Mouse (Mus musculus) left cerebral cortex, adult 2 months (tissue): ENCODE measurements at regions not wholly inside any gene's neighbourhood (a gene's known extent, or its start where the extent isn't known, plus 50 kb on each side); places are given as distances from the start of the nearest gene placed in this dataset.

Experiments
- DNase-seq, 2 experiments: peaks; one replicate each; pipeline ENCODE4 v3.0.0; 2021 to 2022; ENCODE audit warnings: low spot score in 2 of 2, mixed read lengths in 1 of 2; ENCODE audit errors: extremely low spot score in 1 of 2
- H3K27ac ChIP-seq: fragments of 200-600 bp; 2 replicates; pipeline ENCODE4 v1.8.1; 2022
- H3K4me3 ChIP-seq: fragments of 200-600 bp; 2 replicates; pipeline ENCODE4 v1.8.1; 2022
- CTCF ChIP-seq: fragments of 200-600 bp; IDR thresholded peaks from 2 replicates; pipeline ENCODE4 v1.8.1; 2022; ENCODE audit warnings: antibody characterized with exemption, mild to moderate bottlenecking, moderate library complexity
- intact Hi-C: fragments of 180-260 bp; cut with DNase I; formaldehyde crosslinking; loops from one replicate; pipeline ENCODE4 v1.15.1; 2025

GRCm38 (mm10) chr13:46222031-46222430 lies 51.5 kb upstream of the Stmnd1 start:
- intact Hi-C loops = no loop called here
- Histone ChIP-seq H3K4me3 (no peak overlapping the region), H3K27ac (no peak overlapping the region)
- TF ChIP-seq CTCF = no peak
- DNase-seq = peak in 1 of 2 experiments; percentile 47

GRCm38 (mm10) chr13:46218101-46218701 lies 55.3 kb upstream of the Stmnd1 start:
- peak overlapping the region; percentile 39 for H3K4me3 ChIP-seq
- intact Hi-C loops = no loop called here
- H3K27ac ChIP-seq = 0 out of 2 replicates have a peak overlapping the region, but pooled peaks have one; percentile 7
- no peak for TF ChIP-seq CTCF
- peak; percentile 57 to 66 for DNase-seq

- no peak overlapping the region for H3K27ac ChIP-seq
- intact Hi-C loops = no loop called here
- no peak for DNase-seq
- no peak for TF ChIP-seq CTCF
- no peak overlapping the region for H3K4me3 ChIP-seq
Measured at GRCm38 (mm10) chr13:46216954-46217838, 56.3 kb upstream of the Stmnd1 start.

GRCm38 (mm10) chr13:46203551-46203950 lies 70.0 kb upstream of the Stmnd1 start:
- TF ChIP-seq CTCF = no peak
- no peak overlapping the region for H3K27ac ChIP-seq
- H3K4me3 ChIP-seq = no peak overlapping the region
- no peak for DNase-seq
- intact Hi-C loops = no loop called here

- TF ChIP-seq CTCF = no peak
- intact Hi-C loops = no loop called here
- DNase-seq = no peak
- H3K4me3 ChIP-seq = no peak overlapping the region
- no peak overlapping the region for H3K27ac ChIP-seq
Measured at GRCm38 (mm10) chr13:46202586-46202985, 70.9 kb upstream of the Stmnd1 start.

GRCm38 (mm10) chr13:46201029-46201599 lies 72.4 kb upstream of the Stmnd1 start:
- intact Hi-C loops = no loop called here
- no peak for DNase-seq
- H3K27ac ChIP-seq = no peak overlapping the region
- no peak for TF ChIP-seq CTCF
- no peak overlapping the region for H3K4me3 ChIP-seq

- no peak for DNase-seq
- intact Hi-C loops = no loop called here
- Histone ChIP-seq H3K27ac (0 out of 2 replicates have a peak overlapping the region, but pooled peaks have one; percentile 21), H3K4me3 (no peak overlapping the region)
- TF ChIP-seq CTCF = no peak
Measured at GRCm38 (mm10) chr13:46193131-46193530, 80.4 kb upstream of the Stmnd1 start.

GRCm38 (mm10) chr13:46189726-46190125 lies 83.8 kb upstream of the Stmnd1 start:
- no peak for DNase-seq
- no peak for TF ChIP-seq CTCF
- Histone ChIP-seq H3K4me3 (no peak overlapping the region), H3K27ac (no peak overlapping the region)
- intact Hi-C loops = no loop called here

- peak; percentile 72 for TF ChIP-seq CTCF
- Histone ChIP-seq H3K4me3 (no peak overlapping the region), H3K27ac (no peak overlapping the region)
- DNase-seq = no peak
- intact Hi-C loops = loop anchor here (5.0 kb wide), 1 partner anchor 74 kb away; no protein-coding TSS in a partner anchor
Measured at GRCm38 (mm10) chr13:46182851-46183250, 90.7 kb upstream of the Stmnd1 start.

- TF ChIP-seq CTCF = no peak
- intact Hi-C loops = loop anchor here (5.0 kb wide), 1 partner anchor 77 kb away; no protein-coding TSS in a partner anchor
- Histone ChIP-seq H3K27ac (peak overlapping the region; percentile 0), H3K4me3 (peak overlapping the region; percentile 6; the same call in 1 of the 2 replicates)
- DNase-seq = peak in 1 of 2 experiments; percentile 23
Measured at GRCm38 (mm10) chr13:46180606-46181133, 92.9 kb upstream of the Stmnd1 start.

- H3K4me3 ChIP-seq = no peak overlapping the region
- TF ChIP-seq CTCF = no peak
- intact Hi-C loops = loop anchor here (5.0 kb wide), 1 partner anchor 77 kb away; no protein-coding TSS in a partner anchor
- no peak overlapping the region for H3K27ac ChIP-seq
- DNase-seq = no peak
Measured at GRCm38 (mm10) chr13:46179916-46180315, 93.6 kb upstream of the Stmnd1 start.

GRCm38 (mm10) chr13:46173103-46173502 lies 100.4 kb upstream of the Stmnd1 start:
- Histone ChIP-seq H3K4me3 (no peak overlapping the region), H3K27ac (no peak overlapping the region)
- no peak for TF ChIP-seq CTCF
- DNase-seq = no peak
- intact Hi-C loops = no loop called here
